Mouse (Mus musculus): ENCODE measurements around the gene Zfp597.

Gene Zfp597

GRCm38 (mm10) chr16:3884201-3885064, at the start of gene Zfp597, which contains the start of gene Gm20695:
Zfp597 (minus strand) TSS chr16:3884561.
Gm20695 (plus strand) TSS chr16:3884648.
- peak; percentile 95 for DNase-seq (ENCODE audit: low spot score)

GRCm38 (mm10) chr16:3934091-3934490, 49.7 kb upstream of the Zfp597 start:
- DNase-seq (ENCODE audit: low spot score): no peak

- DNase-seq (ENCODE audit: low spot score): no peak
These were observed 49.2 kb upstream of the Zfp597 start for GRCm38 (mm10) chr16:3933536-3933935.

- no peak for DNase-seq (ENCODE audit: low spot score)
These were observed 44.8 kb upstream of the Zfp597 start for GRCm38 (mm10) chr16:3929151-3929550.

GRCm38 (mm10) chr16:3928582-3928981, 44.2 kb upstream of the Zfp597 start:
- no peak for DNase-seq (ENCODE audit: low spot score)

GRCm38 (mm10) chr16:3923966-3924365, 39.6 kb upstream of the Zfp597 start:
- DNase-seq (ENCODE audit: low spot score): no peak

GRCm38 (mm10) chr16:3923515-3923914, 39.2 kb upstream of the Zfp597 start:
- peak; percentile 7 for DNase-seq (ENCODE audit: low spot score)

GRCm38 (mm10) chr16:3920756-3921155, 36.4 kb upstream of the Zfp597 start:
- DNase-seq (ENCODE audit: low spot score): no peak

- DNase-seq (ENCODE audit: low spot score): no peak
These were observed 24.8 kb upstream of the Zfp597 start for GRCm38 (mm10) chr16:3909118-3909517.

GRCm38 (mm10) chr16:3908537-3909111, 24.3 kb upstream of the Zfp597 start, which contains the start of the genes 1700037C18Rik and Cluap1:
1700037C18Rik (minus strand) TSS chr16:3908689.
Cluap1 (plus strand) TSS chr16:3908801.
- DNase-seq (ENCODE audit: low spot score): peak; percentile 92

- DNase-seq (ENCODE audit: low spot score): no peak
These were observed 23.1 kb upstream of the Zfp597 start for GRCm38 (mm10) chr16:3907471-3907870.

- DNase-seq (ENCODE audit: low spot score): no peak
These were observed 12.2 kb upstream of the Zfp597 start for GRCm38 (mm10) chr16:3896553-3896952.

- no peak for DNase-seq (ENCODE audit: low spot score)
These were observed 11.7 kb upstream of the Zfp597 start for GRCm38 (mm10) chr16:3896046-3896445.

GRCm38 (mm10) chr16:3895173-3895792, 10.9 kb upstream of the Zfp597 start:
- peak; percentile 15 for DNase-seq (ENCODE audit: low spot score)

- no peak for DNase-seq (ENCODE audit: low spot score)
These were observed 9.4 kb upstream of the Zfp597 start for GRCm38 (mm10) chr16:3893739-3894138.

- no peak for DNase-seq (ENCODE audit: low spot score)
These were observed 7.4 kb upstream of the Zfp597 start for GRCm38 (mm10) chr16:3891621-3892295.

- no peak for DNase-seq (ENCODE audit: low spot score)
These were observed 807 bp upstream of the Zfp597 start for GRCm38 (mm10) chr16:3885065-3885670.

GRCm38 (mm10) chr16:3876346-3876745, 8.0 kb downstream of the Zfp597 start:
- DNase-seq (ENCODE audit: low spot score): no peak

- DNase-seq (ENCODE audit: low spot score): peak; percentile 97
These were observed 11.9 kb downstream of the Zfp597 start, which contains the start of gene Naa60 for GRCm38 (mm10) chr16:3872216-3873047. Naa60 (plus strand) TSS chr16:3872375.

GRCm38 (mm10) chr16:3871815-3872214, 12.5 kb downstream of the Zfp597 start:
- no peak for DNase-seq (ENCODE audit: low spot score)

- no peak for DNase-seq (ENCODE audit: low spot score)
These were observed 25.1 kb downstream of the Zfp597 start for GRCm38 (mm10) chr16:3859254-3859653.

All from yolk sac, embryonic 10.5 days (tissue).